Mouse (Mus musculus) bone marrow macrophage, adult 2 months (primary cell): ENCODE results near the gene H60b. TPM values are rescaled to one million over a fixed set of nuclear protein-coding genes. Genes with fewer than 3 reads are reported as not detected.
A peak's percentile ranks its signal among the peaks of the same experiment; 100 is the strongest.
"Not testable (repeated sequence)": the region's sequence is repeated elsewhere in the genome, so short reads cannot be mapped to it uniquely, and the experiment has no call there.

ENCODE experiments used
- H3K27ac ChIP-seq: 2 replicates; pipeline ENCODE4 v1.5.1; 2012; ENCODE audit warnings: low read depth, low read length; ENCODE audit not compliant: insufficient read depth
- H3K4me1 ChIP-seq: 2 replicates; pipeline ENCODE4 v1.6.1; 2012; ENCODE audit warnings: low read length; ENCODE audit not compliant: control insufficient read depth, insufficient read depth
- H3K4me3 ChIP-seq: 2 replicates; pipeline ENCODE4 v1.5.1; 2012; ENCODE audit warnings: mild to moderate bottlenecking, low read length, moderate library complexity; ENCODE audit not compliant: insufficient read depth
- CTCF ChIP-seq: IDR thresholded peaks from 2 replicates; pipeline ENCODE4 v1.5.1; 2012; ENCODE audit warnings: low read depth, mild to moderate bottlenecking, low read length, moderate library complexity
- POLR2A ChIP-seq: IDR thresholded peaks from 2 replicates; pipeline ENCODE4 v1.6.1; 2012; ENCODE audit warnings: mild to moderate bottlenecking, low read depth, low read length, borderline replicate concordance
- polyA plus RNA-seq: library from polyadenylated mRNA; stranded (reverse); fragments of >200 nt; gene quantifications from 2 replicates; pipeline ENCODE4 v1.2.4, GENCODE M21; 2012; ENCODE audit not compliant: missing spikeins, insufficient read depth, insufficient read length

The H60b gene
- not detected in 2 replicates for polyA plus RNA-seq

- H3K4me3 ChIP-seq: peak within 1 kb of the TSS; percentile 56
These were observed at the start of gene H60b, which contains the start of gene Raet1e for GRCm38 (mm10) chr10:22158310-22158999. H60b (plus strand) TSS chr10:22158586. Raet1e (plus strand) TSS chr10:22158569.

DNA sequence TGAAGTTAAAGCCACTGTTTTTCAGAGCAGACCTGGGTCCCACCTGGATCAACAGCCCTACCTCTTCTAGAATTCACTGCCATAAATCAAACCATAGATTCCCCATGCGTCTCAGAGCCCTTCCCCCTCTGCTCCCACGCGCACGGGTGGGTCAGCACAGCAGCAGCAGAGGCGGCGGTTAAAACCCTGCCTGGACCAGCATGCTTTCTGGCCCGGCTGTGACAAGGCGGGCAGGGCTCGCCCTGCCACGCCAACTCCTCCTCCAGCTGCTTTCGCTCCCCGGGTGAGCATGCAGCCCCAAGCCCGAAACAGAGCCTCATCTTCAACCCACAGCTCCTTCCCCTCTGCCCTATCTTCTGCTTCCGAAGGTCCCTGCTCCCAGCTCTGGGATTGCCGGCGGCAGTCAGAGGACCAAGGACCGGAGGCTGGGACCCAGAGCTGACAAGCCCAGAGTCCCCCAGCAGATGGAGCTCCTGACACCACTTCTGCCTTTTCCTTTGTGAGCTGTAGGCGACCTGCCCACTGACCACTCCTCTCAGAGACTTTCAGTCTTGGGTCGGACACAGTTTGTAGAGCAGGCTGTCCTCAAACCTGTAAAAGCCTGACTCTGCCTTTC is 17.6 kb upstream of the H60b start:
- no peak overlapping the region for H3K27ac ChIP-seq
- peak; percentile 62; the same call in 1 of the 2 replicates for TF ChIP-seq CTCF
- TF ChIP-seq POLR2A: no peak
- peak overlapping the region; percentile 14; the same call in 1 of the 2 replicates for H3K4me3 ChIP-seq
- H3K4me1 ChIP-seq: no peaks in the 10 kb centered on the region

More at GRCm38 (mm10) chr10:22158310-22158999, at the start of gene H60b, which contains the start of gene Raet1e:
- H3K27ac ChIP-seq, H3K4me1 ChIP-seq: not testable (repeated sequence)

DNA sequence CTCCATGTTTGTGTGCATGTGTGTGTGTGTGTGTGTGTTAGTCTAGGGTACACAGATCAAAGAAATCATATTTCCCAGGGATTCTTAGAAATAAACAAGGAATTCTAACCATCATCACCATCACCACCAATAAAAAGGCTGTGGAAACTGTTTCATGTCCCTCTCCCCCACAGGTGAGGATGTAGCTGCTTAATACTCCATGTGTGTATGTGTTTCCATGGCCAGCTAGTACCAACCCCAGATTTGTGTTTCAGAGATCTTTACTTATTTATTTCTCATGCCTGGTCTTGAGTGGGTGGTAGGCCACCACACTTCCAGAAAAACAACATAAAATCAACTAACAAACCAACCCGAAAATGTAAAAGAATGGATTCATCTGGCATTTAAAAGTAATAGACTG is 16.2 kb upstream of the H60b start:
- not testable (repeated sequence) for H3K4me1 ChIP-seq

DNA sequence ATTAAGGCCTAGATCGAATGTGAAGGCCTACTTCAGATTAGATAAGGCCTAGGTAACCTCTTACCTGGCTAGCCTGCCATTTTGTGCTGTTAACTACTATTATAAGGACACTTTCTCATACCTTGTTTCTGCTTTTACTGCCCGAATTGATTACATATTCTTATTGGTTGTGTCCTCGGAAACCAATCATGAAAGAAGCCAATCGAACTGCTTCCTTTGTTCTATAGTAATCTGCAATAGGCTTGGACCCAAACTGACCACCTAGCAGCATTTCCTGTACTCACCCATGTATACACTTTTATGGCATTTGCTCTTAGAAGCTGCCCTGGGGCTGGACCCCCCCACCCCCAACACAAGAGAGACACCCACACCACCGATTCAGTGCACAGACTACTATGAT is 15.5 kb upstream of the H60b start:
- Histone ChIP-seq H3K4me3 (no peak overlapping the region), H3K27ac (no peak overlapping the region), H3K4me1 (no peaks in the 10 kb centered on the region)
- no peak for TF ChIP-seq POLR2A
- no peak for TF ChIP-seq CTCF

More for the DNA sequence above, 16.2 kb upstream of the H60b start:
- not testable (repeated sequence) for H3K4me3 ChIP-seq, H3K27ac ChIP-seq

GRCm38 (mm10) chr10:22148441-22149072 is 9.8 kb upstream of the H60b start:
- peak overlapping the region; percentile 77 for H3K27ac ChIP-seq
- H3K4me3 ChIP-seq: peak overlapping the region; percentile 99
- H3K4me1 ChIP-seq: no peaks in the 10 kb centered on the region
- no peak for TF ChIP-seq CTCF
- no peak for TF ChIP-seq POLR2A

- Histone ChIP-seq H3K4me1 (no peaks in the 10 kb centered on the region), H3K4me3 (peak within 1 kb of the TSS; percentile 99), H3K27ac (peak within 1 kb of the TSS; percentile 77)
- no peak for TF ChIP-seq CTCF
- TF ChIP-seq POLR2A: no peak
These were observed 9.2 kb upstream of the H60b start, which contains the start of gene E030030I06Rik for GRCm38 (mm10) chr10:22149073-22149690. E030030I06Rik (minus strand) TSS chr10:22149270.

DNA sequence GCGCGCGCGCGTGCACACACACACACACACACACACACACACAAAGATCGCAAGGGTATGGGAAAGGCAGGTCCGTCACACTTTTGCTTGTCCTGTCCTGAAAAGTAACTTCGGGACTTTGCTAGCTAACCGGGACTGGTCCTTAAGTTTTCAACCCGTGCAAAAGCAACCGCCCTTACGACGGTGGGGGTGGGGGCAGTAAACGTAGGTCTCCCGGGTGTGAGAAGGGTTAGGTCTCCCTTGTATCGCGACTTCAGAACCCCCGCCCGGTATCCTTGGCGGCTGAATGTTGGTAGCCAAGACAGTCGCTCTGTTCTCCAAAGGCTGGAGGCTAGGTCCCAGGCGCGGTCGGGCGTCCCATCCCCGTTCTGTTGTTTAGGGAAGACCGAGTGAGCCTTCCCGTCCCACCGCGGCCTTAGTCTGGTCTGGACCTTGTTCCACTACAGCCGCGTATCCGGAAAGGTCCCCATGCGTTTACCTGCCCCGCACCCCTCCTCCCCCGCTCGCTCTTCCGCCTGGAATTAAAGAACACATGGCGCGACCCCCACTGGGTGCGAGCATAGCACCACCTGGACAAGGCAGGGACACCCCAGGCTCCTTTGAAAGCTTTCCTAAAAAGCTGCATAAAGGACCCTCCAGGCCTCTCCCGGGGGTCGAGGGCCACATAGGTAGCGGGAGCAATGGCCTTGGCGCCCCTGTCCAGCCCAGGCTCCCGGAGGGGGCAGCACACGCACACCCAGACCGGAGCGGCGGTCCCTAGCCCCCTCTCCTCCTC is 8.5 kb upstream of the H60b start:
- no peak for TF ChIP-seq CTCF
- TF ChIP-seq POLR2A: no peak

GRCm38 (mm10) chr10:22150593-22150992 is 7.8 kb upstream of the H60b start:
- H3K4me3 ChIP-seq: peak overlapping the region; percentile 99
- no peak overlapping the region for H3K27ac ChIP-seq
- no peaks in the 10 kb centered on the region for H3K4me1 ChIP-seq
- TF ChIP-seq CTCF: no peak
- TF ChIP-seq POLR2A: no peak

More for the DNA sequence above, 8.5 kb upstream of the H60b start:
- peak overlapping the region; percentile 99 for H3K4me3 ChIP-seq
- H3K27ac ChIP-seq: no peak overlapping the region
- no peaks in the 10 kb centered on the region for H3K4me1 ChIP-seq

DNA sequence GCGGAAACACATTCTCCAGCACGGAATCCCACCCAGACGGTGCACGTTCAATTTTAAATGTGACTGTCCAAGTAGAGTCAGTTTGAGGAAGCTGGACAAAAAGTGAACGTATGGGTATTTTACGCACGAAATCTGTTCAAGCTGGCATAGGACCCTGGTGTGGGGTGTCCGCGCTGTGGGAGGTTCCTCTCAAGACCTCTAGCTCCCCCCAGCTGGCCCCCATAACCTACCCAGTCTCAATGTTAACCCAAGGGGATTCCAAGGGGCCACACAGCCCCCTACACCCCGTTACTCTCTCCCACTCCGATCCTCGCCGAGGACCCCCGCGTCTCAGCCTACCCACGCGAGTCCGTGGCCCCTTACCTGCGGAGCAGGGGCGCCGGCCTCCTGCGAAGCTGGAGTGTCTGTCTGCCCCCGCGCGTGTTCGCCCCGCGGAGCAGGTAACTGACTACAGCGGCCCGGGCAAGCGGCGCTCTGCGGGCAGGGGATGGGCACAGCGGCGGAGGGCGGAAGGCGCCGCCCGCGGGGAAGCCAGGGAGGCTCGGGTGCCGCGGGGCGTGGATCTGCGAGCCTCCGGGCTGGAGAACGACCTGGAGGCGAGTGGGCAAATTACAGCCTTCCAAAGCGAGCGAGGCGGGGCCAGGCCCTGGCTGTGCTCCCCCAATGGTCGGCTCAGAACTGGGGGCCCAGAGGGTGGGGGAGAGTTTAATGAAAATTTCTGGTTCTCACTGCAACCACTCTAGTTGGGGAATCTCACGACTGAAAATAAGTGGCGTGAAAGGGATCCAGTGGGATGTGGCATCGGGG is 7.1 kb upstream of the H60b start:
- not testable (repeated sequence) for H3K27ac ChIP-seq, H3K4me1 ChIP-seq
- peak overlapping the region; percentile 99 for H3K4me3 ChIP-seq

DNA sequence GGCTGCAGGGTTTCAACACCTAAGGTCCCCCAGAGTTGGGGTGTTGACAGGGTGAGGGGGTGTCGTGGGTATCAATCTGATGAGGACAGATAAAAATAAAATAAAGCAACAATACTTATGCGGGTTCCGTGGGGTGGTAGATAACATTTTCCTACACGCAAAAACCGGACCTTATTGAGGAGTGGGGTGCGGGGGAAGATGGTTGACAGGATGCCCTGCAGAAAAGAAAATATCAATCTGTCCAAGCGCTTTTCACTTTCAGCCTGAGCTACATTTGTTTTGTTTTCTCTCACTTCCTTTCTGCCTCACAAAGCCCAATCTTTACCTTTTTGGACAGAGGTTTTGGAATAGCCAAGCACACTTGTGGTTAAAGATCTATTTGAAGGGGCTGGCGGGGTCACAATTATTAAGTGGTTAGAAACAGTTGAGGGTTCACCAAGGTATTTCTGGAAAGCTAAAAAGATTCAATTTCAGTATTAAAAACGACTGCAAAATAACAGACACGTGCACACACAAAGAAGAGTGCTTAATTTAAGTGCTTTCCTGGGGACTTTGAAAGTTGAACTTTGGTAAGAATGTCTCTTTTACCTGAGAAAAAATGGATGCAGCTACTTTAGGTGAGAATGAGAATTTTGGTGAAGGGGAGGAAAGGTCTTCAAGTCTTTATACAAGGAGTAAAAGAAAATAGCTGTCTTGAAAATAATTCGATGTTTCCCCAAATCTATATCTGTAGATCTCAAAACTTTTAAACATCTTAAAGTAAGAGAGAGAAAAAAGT is 6.3 kb upstream of the H60b start:
- H3K27ac ChIP-seq, H3K4me3 ChIP-seq, H3K4me1 ChIP-seq: not testable (repeated sequence)

GRCm38 (mm10) chr10:22153147-22153690 is 5.2 kb upstream of the H60b start:
- H3K4me3 ChIP-seq, H3K4me1 ChIP-seq, H3K27ac ChIP-seq: not testable (repeated sequence)

GRCm38 (mm10) chr10:22154127-22154526 is 4.3 kb upstream of the H60b start:
- not testable (repeated sequence) for H3K27ac ChIP-seq
- H3K4me3 ChIP-seq: peak overlapping the region; percentile 39

More at GRCm38 (mm10) chr10:22154127-22154526, 4.3 kb upstream of the H60b start:
- not testable (repeated sequence) for H3K4me1 ChIP-seq
